31 mouse cellular contexts compared by ENCODE assay signal in the genomic region with DNA sequence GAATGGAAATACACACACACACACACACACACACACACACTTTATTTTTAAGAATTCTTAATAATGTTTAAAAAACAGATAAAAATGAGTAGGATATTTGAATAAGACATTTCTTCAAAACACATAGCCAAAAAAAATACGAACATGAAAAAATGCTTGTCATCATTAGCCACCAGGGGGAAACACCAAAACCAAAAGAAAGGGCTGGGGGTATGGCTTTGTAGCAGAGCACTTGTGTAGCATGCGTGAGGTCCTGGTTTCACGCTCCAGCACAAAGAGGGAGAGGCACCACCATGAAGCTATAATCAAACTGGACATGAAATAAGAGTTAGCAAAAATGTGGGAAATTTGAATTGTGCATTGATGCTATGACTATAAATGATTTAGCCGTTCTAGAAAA. TPM values are rescaled to one million over a fixed set of nuclear protein-coding genes. Genes with fewer than 3 reads are reported as not detected.
DNase-seq lines count a peak whose midpoint lies in the region; ATAC-seq and TF ChIP-seq lines count a peak whose summit lies in the region.
"Had no signal": no experiment of that assay in that cellular context is flagged by ENCODE, and none has a peak within 500 bp of the region (broad histone marks: within the 10 kb centered on the region; RNA-seq: fewer than 3 reads in every experiment).

No protein-coding gene starts in this region.

- no peaks in the 10 kb centered on the region for H3K27me3 ChIP-seq in kidney, postnatal 0 days (ENCODE audit: insufficient read depth, low read length)
- H3K27me3 ChIP-seq in kidney, embryonic 15.5 days = no peaks in the 10 kb centered on the region
- H3K27me3 ChIP-seq in midbrain, postnatal 0 days (ENCODE audit: insufficient read depth, low read length) = no peaks in the 10 kb centered on the region
- no peaks in the 10 kb centered on the region for H3K27me3 ChIP-seq in midbrain, embryonic 16.5 days (ENCODE audit: control insufficient read depth, insufficient read depth, low read depth, low read length)
- no peaks in the 10 kb centered on the region for H3K27me3 ChIP-seq in stomach, postnatal 0 days (ENCODE audit: control insufficient read depth, insufficient read depth, low read length)
- H3K27me3 ChIP-seq: embryonic facial prominence, embryonic 13.5 days; heart, embryonic 13.5 days; hindbrain, embryonic 12.5 days; limb, embryonic 13.5 days; liver, embryonic 13.5 days; lung, embryonic 15.5 days; megakaryocyte, embryonic 14.5 days; midbrain, embryonic 13.5 days; neural tube, embryonic 15.5 days; stomach, embryonic 15.5 days had no signal

- H3K27ac ChIP-seq in kidney, postnatal 0 days = no peak overlapping the region
- no peak overlapping the region for H3K27ac ChIP-seq in kidney, embryonic 15.5 days
- no peak overlapping the region for H3K27ac ChIP-seq in midbrain, postnatal 0 days (ENCODE audit: low read depth, low read length)
- no peak overlapping the region for H3K27ac ChIP-seq in midbrain, embryonic 16.5 days (ENCODE audit: low read length)
- no peak overlapping the region for H3K27ac ChIP-seq in stomach, postnatal 0 days (replicated peaks)
- H3K27ac ChIP-seq: embryonic facial prominence, embryonic 13.5 days; heart, embryonic 13.5 days; hindbrain, embryonic 12.5 days; limb, embryonic 13.5 days; liver, embryonic 13.5 days; lung, embryonic 15.5 days; midbrain, embryonic 13.5 days; neural tube, embryonic 15.5 days; stomach, embryonic 15.5 days had no signal

- H3K4me2 ChIP-seq in kidney, postnatal 0 days (ENCODE audit: low read length) = no peak overlapping the region
- H3K4me2 ChIP-seq in kidney, embryonic 15.5 days = no peak overlapping the region
- no peak overlapping the region for H3K4me2 ChIP-seq in midbrain, postnatal 0 days (ENCODE audit: low read depth, low read length, poor library complexity, severe bottlenecking)
- no peak overlapping the region for H3K4me2 ChIP-seq in midbrain, embryonic 16.5 days (ENCODE audit: low read length)
- H3K4me2 ChIP-seq in stomach, postnatal 0 days (replicated peaks; ENCODE audit: low read depth) = no peak overlapping the region
- H3K4me2 ChIP-seq: embryonic facial prominence, embryonic 13.5 days; heart, embryonic 13.5 days; hindbrain, embryonic 12.5 days; limb, embryonic 13.5 days; liver, embryonic 13.5 days; lung, embryonic 15.5 days; midbrain, embryonic 13.5 days; neural tube, embryonic 15.5 days; stomach, embryonic 15.5 days had no signal

- WGBS in kidney, postnatal 0 days = 89% methylated on average over 4 of the region's 4 CpGs
- 87% methylated on average over 4 of the region's 4 CpGs for WGBS in kidney, embryonic 15.5 days
- WGBS in midbrain, postnatal 0 days = 90% methylated on average over 4 of the region's 4 CpGs
- 92% methylated on average over 4 of the region's 4 CpGs for WGBS in midbrain, embryonic 16.5 days
- 90% methylated on average over 4 of the region's 4 CpGs for WGBS in stomach, postnatal 0 days

- peak; percentile 23; the same call in 1 of the 2 replicates for TF ChIP-seq CTCF in kidney, postnatal 0 days (IDR thresholded peaks at IDR 0.05; ENCODE audit: low read depth)
- peak; percentile 23; the same call in 1 of the 2 replicates for TF ChIP-seq CTCF in midbrain, postnatal 0 days (IDR thresholded peaks at IDR 0.05)
- peak; percentile 14; the same call in 1 of the 2 replicates for TF ChIP-seq CTCF in stomach, postnatal 0 days (IDR thresholded peaks at IDR 0.05; ENCODE audit: low read depth)

- H3K4me1 ChIP-seq in kidney, postnatal 0 days (replicated peaks; ENCODE audit: insufficient read depth, low read length) = no peaks in the 10 kb centered on the region
- 0 out of 2 replicates have a peak, but pooled peaks cover 3% of the 10 kb centered on the region for H3K4me1 ChIP-seq in kidney, embryonic 15.5 days
- no peaks in the 10 kb centered on the region for H3K4me1 ChIP-seq in midbrain, postnatal 0 days (ENCODE audit: insufficient read depth, low read length)
- no peaks in the 10 kb centered on the region for H3K4me1 ChIP-seq in midbrain, embryonic 16.5 days (ENCODE audit: control insufficient read depth, insufficient read depth, low read length)
- no peaks in the 10 kb centered on the region for H3K4me1 ChIP-seq in stomach, postnatal 0 days (replicated peaks; ENCODE audit: control insufficient read depth, insufficient read depth)
- H3K4me1 ChIP-seq: hindbrain, embryonic 12.5 days; lung, embryonic 15.5 days; midbrain, embryonic 13.5 days; stomach, embryonic 15.5 days had no signal

- no peak overlapping the region for H3K9ac ChIP-seq in kidney, postnatal 0 days (ENCODE audit: low read depth, low read length)
- no peak overlapping the region for H3K9ac ChIP-seq in kidney, embryonic 15.5 days
- no peak overlapping the region for H3K9ac ChIP-seq in midbrain, postnatal 0 days (replicated peaks; ENCODE audit: low read length, poor library complexity, severe bottlenecking)
- H3K9ac ChIP-seq in midbrain, embryonic 16.5 days (ENCODE audit: low read depth, low read length) = no peak overlapping the region
- no peak overlapping the region for H3K9ac ChIP-seq in stomach, postnatal 0 days (ENCODE audit: low read length)
- H3K9ac ChIP-seq: embryonic facial prominence, embryonic 13.5 days; heart, embryonic 13.5 days; hindbrain, embryonic 12.5 days; limb, embryonic 13.5 days; liver, embryonic 13.5 days; lung, embryonic 15.5 days; midbrain, embryonic 13.5 days; neural tube, embryonic 15.5 days; stomach, embryonic 15.5 days had no signal

- no peak for ATAC-seq in CD4-positive, CD25-positive, alpha-beta regulatory T cell, adult 4 months
- ATAC-seq in kidney, postnatal 0 days (replicated peaks; ENCODE audit: low FRiP score, low read depth) = no peak
- ATAC-seq in kidney, embryonic 15.5 days (replicated peaks; ENCODE audit: low FRiP score) = no peak
- ATAC-seq in midbrain, postnatal 0 days (ENCODE audit: low FRiP score) = no peak
- no peak for ATAC-seq in midbrain, embryonic 16.5 days
- no peak for ATAC-seq in stomach, postnatal 0 days (ENCODE audit: low FRiP score, low TSS enrichment)
- ATAC-seq: intestine, embryonic 16.5 days; midbrain, embryonic 13.5 days had no signal

- no peaks in the 10 kb centered on the region for H3K9me3 ChIP-seq in kidney, postnatal 0 days (replicated peaks; ENCODE audit: low read length)
- H3K9me3 ChIP-seq in kidney, embryonic 15.5 days (replicated peaks) = no peaks in the 10 kb centered on the region
- H3K9me3 ChIP-seq in midbrain, postnatal 0 days (ENCODE audit: low read length) = no peaks in the 10 kb centered on the region
- no peaks in the 10 kb centered on the region for H3K9me3 ChIP-seq in midbrain, embryonic 16.5 days (replicated peaks; ENCODE audit: control insufficient read depth, low read length, poor library complexity, severe bottlenecking)
- no peaks in the 10 kb centered on the region for H3K9me3 ChIP-seq in stomach, postnatal 0 days (ENCODE audit: control insufficient read depth, low read length)
- H3K9me3 ChIP-seq: embryonic facial prominence, embryonic 13.5 days; heart, embryonic 13.5 days; hindbrain, embryonic 12.5 days; limb, embryonic 13.5 days; liver, embryonic 13.5 days; lung, embryonic 15.5 days; megakaryocyte, embryonic 14.5 days; midbrain, embryonic 13.5 days; neural tube, embryonic 15.5 days; stomach, embryonic 15.5 days had no signal

- no peaks in the 10 kb centered on the region for H3K36me3 ChIP-seq in kidney, postnatal 0 days (ENCODE audit: insufficient read depth, low read length)
- H3K36me3 ChIP-seq in kidney, embryonic 15.5 days = no peaks in the 10 kb centered on the region
- no peaks in the 10 kb centered on the region for H3K36me3 ChIP-seq in midbrain, postnatal 0 days (ENCODE audit: insufficient read depth, low read length)
- H3K36me3 ChIP-seq in midbrain, embryonic 16.5 days (ENCODE audit: control insufficient read depth, insufficient read depth, low read length) = no peaks in the 10 kb centered on the region
- no peaks in the 10 kb centered on the region for H3K36me3 ChIP-seq in stomach, postnatal 0 days (ENCODE audit: control insufficient read depth, insufficient read depth, low read length)
- H3K36me3 ChIP-seq: embryonic facial prominence, embryonic 13.5 days; hindbrain, embryonic 12.5 days; limb, embryonic 13.5 days; liver, embryonic 13.5 days; lung, embryonic 15.5 days; midbrain, embryonic 13.5 days; neural tube, embryonic 15.5 days; stomach, embryonic 15.5 days had no signal

- TF ChIP-seq EP300 in stomach, postnatal 0 days (optimal IDR thresholded peaks at IDR 0.05) = no peak

- peak; percentile 17 for DNase-seq in CD4-positive, CD25-positive, alpha-beta regulatory T cell, adult 2 months (ENCODE audit: low read depth, low spot score)
- DNase-seq in kidney, postnatal 0 days (ENCODE audit: low spot score) = no peak
- DNase-seq in midbrain, postnatal 0 days (ENCODE audit: low spot score) = no peak
- DNase-seq in stomach, postnatal 0 days (ENCODE audit: low spot score) = no peak
- no peak for DNase-seq in thymus, postnatal 4 days
- DNase-seq: adrenal gland, postnatal 14 days; cerebellum, adult 11 months; cerebellum, adult 9-10 months; gastrocnemius, postnatal 25 days; heart, adult 18-20 months; heart, postnatal 14 days; kidney, adult 8-10 months; kidney, postnatal 25 days; liver, embryonic 13.5 days; lung, postnatal 36 days; retina, postnatal 1 day; right cerebral cortex, postnatal 14 days; thymus, postnatal 14 days had no signal

- no peak overlapping the region for H3K4me3 ChIP-seq in kidney, postnatal 0 days (replicated peaks; ENCODE audit: low read depth, low read length)
- no peak overlapping the region for H3K4me3 ChIP-seq in kidney, embryonic 15.5 days (replicated peaks)
- H3K4me3 ChIP-seq in midbrain, postnatal 0 days (ENCODE audit: low read depth, low read length) = no peak overlapping the region
- no peak overlapping the region for H3K4me3 ChIP-seq in midbrain, embryonic 16.5 days (ENCODE audit: low read depth, low read length)
- no peak overlapping the region for H3K4me3 ChIP-seq in stomach, postnatal 0 days (ENCODE audit: low read depth, low read length)
- H3K4me3 ChIP-seq: embryonic facial prominence, embryonic 13.5 days; heart, embryonic 13.5 days; hindbrain, embryonic 12.5 days; limb, embryonic 13.5 days; liver, embryonic 13.5 days; lung, embryonic 15.5 days; megakaryocyte, embryonic 14.5 days; midbrain, embryonic 13.5 days; neural tube, embryonic 15.5 days; stomach, embryonic 15.5 days had no signal

RNA-seq across cellular contexts. Expression of gene Ralgapa1, which starts 19.8 kb away (rescaled TPM):
- 10 to 100 TPM; 14.0 to 17.4 TPM for polyA plus RNA-seq in CD4-positive, CD25-positive, alpha-beta regulatory T cell, adult 4 months (2017; shearing (Covaris generic))
- 13.8 and 14.1 TPM in 2 replicates for polyA plus RNA-seq in kidney, postnatal 0 days (2015; fragmentation: Nextera tagmentation; extraction: Ambion mirVana)
- 13.2 and 14.0 TPM in 2 replicates for polyA plus RNA-seq in kidney, embryonic 15.5 days (2015; fragmentation: Nextera tagmentation; extraction: Ambion mirVana)
- total RNA-seq in midbrain, postnatal 0 days (2014; rRNA removed) = 135 and 146 TPM in 2 replicates
- polyA plus RNA-seq in midbrain, postnatal 0 days (2015; fragmentation: Nextera tagmentation; extraction: Ambion mirVana) = 14.4 and 18.8 TPM in 2 replicates
- 24.0 and 26.2 TPM in 2 replicates for polyA plus RNA-seq in midbrain, embryonic 16.5 days (2015; fragmentation: Nextera tagmentation; extraction: Ambion mirVana)
- 7.9 and 8.8 TPM in 2 replicates for polyA plus RNA-seq in stomach, postnatal 0 days (2015; fragmentation: Nextera tagmentation; extraction: Ambion mirVana)

RNA-seq across cellular contexts. Expression of gene Brms1l, which starts 35.0 kb away (rescaled TPM):
- 10 to 100 TPM; 13.8 to 15.8 TPM for polyA plus RNA-seq in CD4-positive, CD25-positive, alpha-beta regulatory T cell, adult 4 months (2017; shearing (Covaris generic))
- 26.9 and 29.8 TPM in 2 replicates for polyA plus RNA-seq in kidney, postnatal 0 days (2015; fragmentation: Nextera tagmentation; extraction: Ambion mirVana)
- polyA plus RNA-seq in kidney, embryonic 15.5 days (2015; fragmentation: Nextera tagmentation; extraction: Ambion mirVana) = 38.0 and 38.5 TPM in 2 replicates
- 38.0 and 39.7 TPM in 2 replicates for total RNA-seq in midbrain, postnatal 0 days (2014; rRNA removed)
- 38.3 and 40.5 TPM in 2 replicates for polyA plus RNA-seq in midbrain, postnatal 0 days (2015; fragmentation: Nextera tagmentation; extraction: Ambion mirVana)
- polyA plus RNA-seq in midbrain, embryonic 16.5 days (2015; fragmentation: Nextera tagmentation; extraction: Ambion mirVana) = 58.2 and 60.9 TPM in 2 replicates
- 15.5 TPM in 2 replicates for polyA plus RNA-seq in stomach, postnatal 0 days (2015; fragmentation: Nextera tagmentation; extraction: Ambion mirVana)
